Mouse (Mus musculus) erythroblast, adult 5-6 weeks (primary cell): Measurements from ENCODE around the gene Agpat4. TPM values are rescaled to one million over a fixed set of nuclear protein-coding genes. Genes with fewer than 3 reads are reported as not detected.
A peak's percentile ranks its signal among the peaks of the same experiment; 100 is the strongest.
"Not testable (repeated sequence)": the region's sequence is repeated elsewhere in the genome, so short reads cannot be mapped to it uniquely, and the experiment has no call there.

Experiments used
- ATAC-seq: replicated peaks from 2 replicates; pipeline ENCODE4 v1.8.0; 2016; ENCODE audit warnings: moderate number of reproducible peaks, mild to moderate bottlenecking, moderate TSS enrichment, inconsistent platforms; ENCODE audit not compliant: poor library complexity, low FRiP score, severe bottlenecking
- total RNA-seq, 2 experiments: library from RNA; stranded (forward) in 1 of 2; stranded (reverse) in 1 of 2; fragments of 150-400 nt in 1 of 2; fragments of 200-764, 138-1000 nt in 1 of 2; gene quantifications; 2 replicates each; pipeline versions ENCODE4 v1.2.3 to v1.2.4; 2015 to 2017; ENCODE audit warnings: low replicate concordance in 2 of 2

Gene Agpat4
- total RNA-seq, 2 experiments from 2014 or later, result 73.6 to 99.3 TPM

- ATAC-seq, result no peak
Measured at GRCm38 (mm10) chr17:12212341-12212740, 93.8 kb downstream of the Agpat4 start.

GRCm38 (mm10) chr17:12213430-12213829, 94.9 kb downstream of the Agpat4 start:
- ATAC-seq, result no peak

GRCm38 (mm10) chr17:12216224-12216623, 97.7 kb downstream of the Agpat4 start:
- ATAC-seq, result peak; percentile 83

- no peak for ATAC-seq
Measured at GRCm38 (mm10) chr17:12221926-12222325, 103.4 kb downstream of the Agpat4 start.

GRCm38 (mm10) chr17:12223682-12224081, 105.2 kb downstream of the Agpat4 start:
- ATAC-seq, result no peak

GRCm38 (mm10) chr17:12224145-12224544, 105.6 kb downstream of the Agpat4 start:
- no peak for ATAC-seq

- not testable (repeated sequence) for ATAC-seq
Measured at GRCm38 (mm10) chr17:12224551-12224950, 106.0 kb downstream of the Agpat4 start.

- no peak for ATAC-seq
Measured at GRCm38 (mm10) chr17:12225227-12225626, 106.7 kb downstream of the Agpat4 start.

- no peak for ATAC-seq
Measured at GRCm38 (mm10) chr17:12226551-12226950, 108.0 kb downstream of the Agpat4 start.

GRCm38 (mm10) chr17:12228001-12228400, 109.5 kb downstream of the Agpat4 start:
- ATAC-seq, result no peak

GRCm38 (mm10) chr17:12228471-12228870, 110.0 kb downstream of the Agpat4 start:
- ATAC-seq, result no peak

GRCm38 (mm10) chr17:12229756-12230155, 111.3 kb downstream of the Agpat4 start:
- no peak for ATAC-seq

GRCm38 (mm10) chr17:12230167-12230566, 111.7 kb downstream of the Agpat4 start:
- ATAC-seq, result no peak

GRCm38 (mm10) chr17:12231087-12231486, 112.6 kb downstream of the Agpat4 start:
- ATAC-seq, result no peak

GRCm38 (mm10) chr17:12232724-12233123, 114.2 kb downstream of the Agpat4 start:
- no peak for ATAC-seq

GRCm38 (mm10) chr17:12240701-12241100, 122.2 kb downstream of the Agpat4 start:
- ATAC-seq, result no peak

GRCm38 (mm10) chr17:12249783-12250504, 131.4 kb downstream of the Agpat4 start:
- peak; percentile 60; the same call in 1 of the 2 replicates for ATAC-seq

GRCm38 (mm10) chr17:12250581-12250980, 132.1 kb downstream of the Agpat4 start:
- no peak for ATAC-seq

GRCm38 (mm10) chr17:12256142-12256541, 137.6 kb downstream of the Agpat4 start:
- ATAC-seq, result no peak

- no peak for ATAC-seq
Measured at GRCm38 (mm10) chr17:12258517-12258916, 140.0 kb downstream of the Agpat4 start.

GRCm38 (mm10) chr17:12259957-12260356, 141.5 kb downstream of the Agpat4 start:
- ATAC-seq, result no peak

- ATAC-seq, result no peak
Measured at GRCm38 (mm10) chr17:12261376-12261775, 142.9 kb downstream of the Agpat4 start.
